ENCODE assay signal across 18 mouse cellular contexts in genomic region chr8:125372596-125372995, GRCm38 (mm10).
"Had no signal": no experiment of that assay in that cellular context is flagged by ENCODE, and none has a peak within 500 bp of the region (broad histone marks: within the 10 kb centered on the region; RNA-seq: fewer than 3 reads in every experiment).

No protein-coding gene starts in this region.

- H3K27me3 ChIP-seq: liver, embryonic 12.5 days; liver, embryonic 15.5 days; lung, embryonic 15.5 days had no signal

- H3K4me2 ChIP-seq: limb, embryonic 12.5 days; liver, embryonic 12.5 days; liver, embryonic 15.5 days; lung, embryonic 15.5 days; midbrain, embryonic 11.5 days had no signal

- H3K9me3 ChIP-seq: limb, embryonic 12.5 days; liver, embryonic 12.5 days; liver, embryonic 15.5 days; lung, embryonic 15.5 days had no signal

- H3K4me3 ChIP-seq: layer of hippocampus, adult 2 months; limb, embryonic 12.5 days; liver, embryonic 12.5 days; liver, embryonic 15.5 days; lung, embryonic 15.5 days had no signal

- H3K36me3 ChIP-seq: limb, embryonic 12.5 days; liver, embryonic 12.5 days; liver, embryonic 15.5 days; lung, embryonic 15.5 days had no signal

- H3K9ac ChIP-seq: limb, embryonic 12.5 days; liver, embryonic 12.5 days; liver, embryonic 15.5 days; lung, embryonic 15.5 days had no signal

- H3K27ac ChIP-seq: kidney, postnatal 0 days; layer of hippocampus, adult 2 months; limb, embryonic 12.5 days; liver, embryonic 12.5 days; liver, embryonic 15.5 days; lung, embryonic 15.5 days had no signal

- DNase-seq: kidney, adult 2 months; kidney, postnatal 25 days; layer of hippocampus, adult 9-11 months; liver; lung, adult 18-20 months; lung, postnatal 10 days; lung, postnatal 36 days; midbrain, embryonic 14.5 days; right cerebral cortex, postnatal 4 days; thymus, postnatal 25 days had no signal

- H3K4me1 ChIP-seq: liver, embryonic 12.5 days; liver, embryonic 15.5 days had no signal

- ATAC-seq: intestine, postnatal 0 days; liver, embryonic 12.5 days had no signal
